Mouse (Mus musculus) midbrain, embryonic 10.5 days (tissue): ENCODE results near the gene Srarp. TPM values are rescaled to one million over a fixed set of nuclear protein-coding genes. Genes with fewer than 3 reads are reported as not detected.

Experiments used
- DNase-seq: peaks from one replicate; pipeline ENCODE4 v3.0.0-alpha.2; 2017; ENCODE audit warnings: low spot score
- H3K27ac ChIP-seq: fragments of 300-500 bp; sonication (generic); replicated peaks from 2 replicates; pipeline ENCODE4 v1.5.1; 2016; ENCODE audit warnings: mild to moderate bottlenecking
- H3K27me3 ChIP-seq: fragments of 300-500 bp; sonication (generic); 2 replicates; pipeline ENCODE4 v1.6.1; 2016; ENCODE audit warnings: low read depth, mild to moderate bottlenecking; ENCODE audit not compliant: poor library complexity, severe bottlenecking
- H3K36me3 ChIP-seq: fragments of 300-500 bp; sonication (generic); 2 replicates; pipeline ENCODE4 v1.6.1; 2016; ENCODE audit warnings: mild to moderate bottlenecking, moderate library complexity
- H3K4me1 ChIP-seq: fragments of 300-500 bp; sonication (generic); 2 replicates; pipeline ENCODE4 v1.6.1; 2016
- H3K4me3 ChIP-seq: fragments of 300-500 bp; sonication (generic); 2 replicates; pipeline ENCODE4 v1.5.1; 2016; ENCODE audit warnings: mild to moderate bottlenecking, moderate library complexity
- H3K9me3 ChIP-seq: fragments of 300-500 bp; sonication (generic); replicated peaks from 2 replicates; pipeline ENCODE4 v1.6.1; 2016; ENCODE audit warnings: mild to moderate bottlenecking
- WGBS: fragments of 180-500 bp; shearing (Covaris S2); methylation state at CpG from one replicate; pipeline ENCODE4 v1.1.7; 2016; 5-methylcytosine and 5-hydroxymethylcytosine counted together
- polyA plus RNA-seq: library from polyadenylated mRNA; unstranded; fragments of >200 nt; fragmentation: Nextera tagmentation; extraction: Ambion mirVana; gene quantifications from 2 replicates; pipeline ENCODE4 v1.2.1, GENCODE M21; 2016

Gene Srarp
- polyA plus RNA-seq, 1 experiment from 2014 or later = not detected

DNA sequence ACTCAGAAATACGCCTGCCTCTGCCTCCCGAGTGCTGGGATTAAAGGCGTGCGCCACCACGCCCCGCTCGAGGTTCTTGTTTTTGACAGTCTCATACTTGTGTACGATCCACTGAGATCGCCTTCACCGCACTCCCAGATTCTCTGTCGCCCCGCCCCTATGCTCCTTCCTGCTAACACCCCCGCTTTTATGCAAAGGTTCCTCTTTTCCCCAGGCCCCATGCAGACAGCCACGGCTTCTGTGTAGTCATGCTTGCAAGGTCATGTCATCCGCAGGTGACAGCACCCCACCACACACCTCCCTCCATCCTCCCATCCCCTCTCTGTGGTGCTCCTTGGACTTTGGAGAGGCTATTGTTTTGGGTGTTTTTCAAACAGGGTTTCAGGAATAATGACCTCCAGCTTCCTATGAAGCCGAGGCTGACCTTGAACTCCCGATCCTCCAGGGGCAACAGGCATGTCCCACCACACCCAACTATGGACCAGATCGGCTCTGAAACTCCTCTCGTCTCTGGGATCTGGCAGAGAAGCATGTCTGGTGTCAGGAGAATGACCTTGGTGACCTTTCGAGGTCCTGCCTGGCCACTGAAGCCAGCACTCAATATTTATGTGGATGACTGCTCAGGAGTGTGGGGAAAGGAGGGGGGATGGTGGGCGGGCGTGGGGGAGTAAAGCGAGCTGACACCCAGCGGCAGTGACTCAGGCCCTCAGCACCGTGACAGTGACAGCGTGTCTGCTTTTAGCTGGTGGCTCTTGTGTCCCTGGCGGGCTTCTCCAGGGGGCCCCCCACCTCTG is 16.3 kb downstream of the Srarp start:
- Histone ChIP-seq H3K4me1 (peaks cover 8% of the 10 kb centered on the region; the same call in 1 of the 2 replicates), H3K27ac (no peak overlapping the region), H3K9me3 (no peaks in the 10 kb centered on the region), H3K4me3 (no peak overlapping the region), H3K27me3 (peaks cover 35% of the 10 kb centered on the region), H3K36me3 (no peaks in the 10 kb centered on the region)
- WGBS = 76% methylated on average over 27 of the region's 27 CpGs
- no peak for DNase-seq

DNA sequence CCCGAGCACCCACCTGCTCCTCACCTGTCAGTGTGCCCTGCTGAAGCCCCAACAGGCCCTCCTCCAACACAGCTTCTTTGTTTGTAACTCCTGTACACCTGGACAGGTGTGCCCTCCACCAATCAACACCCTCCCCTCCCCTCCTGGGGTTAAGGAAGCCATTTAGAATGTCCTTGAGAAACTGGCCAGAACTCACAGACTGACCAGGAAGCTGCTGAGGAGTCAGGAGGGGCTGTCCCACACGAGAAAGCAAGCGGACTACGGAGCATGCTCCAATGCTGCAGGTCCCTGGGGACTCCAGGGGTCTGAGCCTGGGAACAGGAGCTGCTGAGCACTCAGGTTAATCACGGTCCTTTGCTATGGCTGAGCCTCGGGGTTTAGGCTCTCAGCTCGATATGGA is 20.0 kb downstream of the Srarp start, which contains the start of gene Clcnkb:
Clcnkb (minus strand) TSS at position 91 of the 400 bp plus-strand sequence.
- H3K4me1 ChIP-seq = peaks cover 11% of the 10 kb centered on the region; the same call in 1 of the 2 replicates
- peaks cover 11% of the 10 kb centered on the region; the same call in 1 of the 2 replicates for H3K27me3 ChIP-seq
- no peak within 1 kb of the TSS for H3K27ac ChIP-seq
- H3K36me3 ChIP-seq = no peaks in the 10 kb centered on the region
- no peak within 1 kb of the TSS for H3K4me3 ChIP-seq
- 66% methylated on average over 7 of the region's 7 CpGs for WGBS
- no peaks in the 10 kb centered on the region for H3K9me3 ChIP-seq
- DNase-seq = no peak

GRCm38 (mm10) chr4:141411430-141411992 is 24.4 kb downstream of the Srarp start:
- WGBS = 17% methylated on average over 22 of the region's 22 CpGs
- H3K4me1 ChIP-seq = 0 out of 2 replicates have a peak, but pooled peaks cover 8% of the 10 kb centered on the region
- no peaks in the 10 kb centered on the region for H3K36me3 ChIP-seq
- H3K4me3 ChIP-seq = no peak overlapping the region
- DNase-seq = no peak
- no peak overlapping the region for H3K27ac ChIP-seq
- H3K27me3 ChIP-seq = peaks cover 14% of the 10 kb centered on the region
- H3K9me3 ChIP-seq = no peaks in the 10 kb centered on the region

GRCm38 (mm10) chr4:141408577-141408976 is 27.3 kb downstream of the Srarp start:
- H3K27me3 ChIP-seq = peaks cover 26% of the 10 kb centered on the region
- H3K4me3 ChIP-seq = no peak overlapping the region
- no peak overlapping the region for H3K27ac ChIP-seq
- no peaks in the 10 kb centered on the region for H3K9me3 ChIP-seq
- DNase-seq = no peak
- peaks cover 13% of the 10 kb centered on the region for H3K4me1 ChIP-seq
- no peaks in the 10 kb centered on the region for H3K36me3 ChIP-seq
- WGBS = 88% methylated on average over 3 of the region's 3 CpGs

DNA sequence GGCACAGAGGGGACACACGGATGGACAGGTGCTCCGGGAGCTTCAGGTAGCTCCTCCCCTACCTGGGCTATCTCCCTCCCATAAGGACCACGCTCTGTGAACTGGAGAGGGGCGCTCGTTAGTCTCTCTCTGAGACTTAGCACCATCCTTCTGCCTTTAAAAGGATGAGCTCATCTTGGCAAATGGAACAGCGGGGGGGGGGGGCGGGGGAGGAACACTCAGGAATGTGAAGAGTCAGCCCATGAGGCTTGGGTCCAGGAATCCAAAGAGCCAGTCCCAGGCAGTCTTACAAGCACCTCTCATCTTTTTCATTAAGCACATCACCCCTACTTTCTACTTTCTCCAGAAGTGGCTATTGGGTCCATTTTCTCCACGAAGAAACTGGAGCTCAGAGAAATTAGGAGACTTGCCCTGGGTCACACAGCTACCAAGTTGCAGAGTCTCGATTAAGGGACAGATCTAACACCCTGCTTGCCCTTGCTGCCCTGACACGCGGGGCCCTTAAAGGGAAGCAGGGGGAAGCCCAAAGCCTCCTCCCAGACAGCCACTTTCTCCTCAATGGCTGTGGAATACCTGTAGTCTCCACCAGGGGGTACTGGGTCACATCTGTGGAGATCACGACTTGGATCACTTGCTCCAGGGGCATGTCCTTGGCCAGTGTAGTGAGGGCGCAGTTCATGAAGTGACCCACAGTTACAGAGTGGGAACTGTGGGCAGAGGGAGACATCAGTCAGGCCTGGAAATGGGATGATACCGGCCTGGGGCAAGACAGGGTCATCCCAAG is 29.2 kb downstream of the Srarp start:
- peaks cover 13% of the 10 kb centered on the region for H3K4me1 ChIP-seq
- no peaks in the 10 kb centered on the region for H3K36me3 ChIP-seq
- DNase-seq = no peak
- peaks cover 22% of the 10 kb centered on the region for H3K27me3 ChIP-seq
- no peaks in the 10 kb centered on the region for H3K9me3 ChIP-seq
- H3K27ac ChIP-seq = no peak overlapping the region
- no peak overlapping the region for H3K4me3 ChIP-seq
- 51% methylated on average over 14 of the region's 14 CpGs for WGBS

- no peaks in the 10 kb centered on the region for H3K9me3 ChIP-seq
- H3K4me1 ChIP-seq = peaks cover 10% of the 10 kb centered on the region
- H3K36me3 ChIP-seq = no peaks in the 10 kb centered on the region
- DNase-seq = no peak
- 81% methylated on average over 3 of the region's 3 CpGs for WGBS
- peaks cover 16% of the 10 kb centered on the region for H3K27me3 ChIP-seq
- H3K27ac ChIP-seq = no peak overlapping the region
- H3K4me3 ChIP-seq = no peak overlapping the region
Observed at GRCm38 (mm10) chr4:141405314-141405622, 30.6 kb downstream of the Srarp start.

DNA sequence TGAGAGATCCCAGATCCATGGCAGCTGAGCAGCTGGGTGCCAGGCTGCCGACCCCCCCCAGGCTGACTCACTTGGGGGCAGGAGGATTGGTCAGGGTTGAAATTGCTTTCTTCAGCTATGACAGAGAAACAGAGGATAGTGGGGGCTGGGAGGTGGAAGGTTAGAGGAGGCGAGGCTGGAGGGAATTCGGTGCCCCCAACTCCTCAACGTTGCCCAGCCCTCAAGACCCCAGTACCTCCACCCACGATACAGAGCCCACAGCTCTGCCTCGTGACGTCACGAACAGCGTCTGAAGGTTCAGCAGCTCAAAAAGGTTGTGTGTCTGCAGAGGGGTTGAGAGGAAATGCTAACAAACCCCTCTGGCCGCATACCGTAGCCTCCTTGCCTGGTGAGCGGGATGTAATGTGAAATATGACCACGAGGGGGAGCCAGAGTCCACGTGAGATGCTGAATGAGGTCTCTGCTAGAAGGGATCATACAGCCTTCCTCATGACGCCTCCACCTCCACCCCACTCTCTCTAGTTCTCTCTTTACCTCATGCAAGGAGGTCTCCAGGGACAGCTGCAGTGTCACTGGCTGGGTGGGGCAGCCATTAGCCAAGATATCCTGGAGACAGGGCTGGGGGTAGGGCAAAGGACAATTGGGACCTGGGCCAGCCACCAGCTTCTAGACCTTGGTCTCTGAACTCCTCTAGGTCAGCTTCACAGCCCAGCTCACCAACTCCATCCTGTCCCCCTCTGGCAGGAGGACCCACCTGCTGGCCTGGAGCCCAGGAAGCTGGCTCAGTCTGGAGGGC is 31.2 kb downstream of the Srarp start:
- Histone ChIP-seq H3K4me3 (no peak overlapping the region), H3K4me1 (peaks cover 10% of the 10 kb centered on the region)
- WGBS = 16% methylated on average over 15 of the region's 15 CpGs

DNA sequence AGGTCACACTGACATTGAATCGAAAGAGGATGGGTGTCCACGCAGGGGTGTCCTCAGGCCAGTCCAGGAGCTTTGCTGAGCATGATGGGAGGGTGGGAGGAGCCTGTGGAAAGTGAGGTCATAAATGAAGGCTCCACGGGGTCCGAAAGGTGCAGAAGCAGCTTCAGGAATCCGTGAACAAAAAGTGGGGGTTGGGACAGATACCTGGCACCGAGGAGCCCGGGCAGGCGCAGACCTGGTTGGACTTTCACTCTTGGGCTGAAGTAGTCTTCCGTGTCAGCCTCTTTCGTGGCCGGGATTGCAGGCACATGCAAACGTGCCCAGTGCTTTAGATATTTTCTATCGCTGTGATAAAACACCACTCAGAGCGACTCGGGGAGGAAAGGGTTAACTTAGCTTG is 35.7 kb downstream of the Srarp start:
- H3K27ac ChIP-seq = no peak overlapping the region
- no peak for DNase-seq
- no peak overlapping the region for H3K4me3 ChIP-seq
- 87% methylated on average over 15 of the region's 15 CpGs for WGBS
- H3K4me1 ChIP-seq = peaks cover 7% of the 10 kb centered on the region
- H3K27me3 ChIP-seq = peaks cover 37% of the 10 kb centered on the region
- no peaks in the 10 kb centered on the region for H3K36me3 ChIP-seq
- H3K9me3 ChIP-seq = no peaks in the 10 kb centered on the region

More for the DNA sequence above, 31.2 kb downstream of the Srarp start:
- DNase-seq = peak; percentile 87
- H3K9me3 ChIP-seq = no peaks in the 10 kb centered on the region
- H3K27ac ChIP-seq = no peak overlapping the region
- H3K36me3 ChIP-seq = no peaks in the 10 kb centered on the region
- peaks cover 16% of the 10 kb centered on the region for H3K27me3 ChIP-seq

DNA sequence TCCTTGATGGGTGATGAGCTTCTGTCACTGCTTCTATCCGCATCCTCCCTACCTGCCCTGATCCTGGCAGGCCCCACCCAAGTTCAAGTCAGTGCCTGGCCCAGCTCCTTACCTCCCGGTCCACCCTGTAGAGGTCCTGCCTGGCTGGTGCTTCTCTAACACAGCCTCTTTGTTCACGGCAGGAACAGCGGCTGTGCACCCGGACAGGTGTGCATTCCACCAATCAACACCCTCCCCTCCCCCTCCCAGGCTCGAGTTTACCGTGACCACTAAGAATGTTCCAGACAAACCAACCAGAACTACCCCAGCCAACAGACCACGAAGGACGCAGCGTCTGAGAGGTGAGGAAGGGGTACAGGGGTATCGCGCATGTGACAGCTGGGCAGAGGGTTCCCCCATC is 37.4 kb downstream of the Srarp start, which contains the start of gene Clcnka:
Clcnka (minus strand) TSS at position 180 of the 400 bp plus-strand sequence.
- Histone ChIP-seq H3K36me3 (no peaks in the 10 kb centered on the region), H3K4me3 (no peak within 1 kb of the TSS), H3K27me3 (peaks cover 40% of the 10 kb centered on the region), H3K9me3 (no peaks in the 10 kb centered on the region), H3K27ac (no peak within 1 kb of the TSS), H3K4me1 (peaks cover 8% of the 10 kb centered on the region)
- DNase-seq = no peak
- 70% methylated on average over 12 of the region's 12 CpGs for WGBS

DNA sequence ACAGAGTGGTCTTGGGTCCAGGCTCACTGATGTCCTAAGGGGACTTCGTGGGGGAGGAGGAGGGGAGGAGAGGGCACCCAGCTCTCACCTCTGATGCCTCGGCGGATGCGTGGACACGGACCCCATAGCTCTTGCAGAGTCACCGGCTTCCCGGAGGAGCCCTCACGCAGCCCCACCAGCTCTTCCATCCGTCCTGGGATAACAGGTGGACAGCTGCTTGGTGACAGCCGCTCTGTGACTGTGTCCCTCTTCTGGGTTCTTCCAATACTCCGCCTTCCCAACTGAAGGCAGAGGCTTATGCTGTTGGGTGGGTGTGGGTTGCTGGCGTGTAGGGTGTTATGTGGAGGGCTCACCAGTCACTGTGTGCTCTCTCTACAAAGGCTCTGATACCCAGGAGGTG is 38.0 kb downstream of the Srarp start:
- peaks cover 40% of the 10 kb centered on the region for H3K27me3 ChIP-seq
- H3K4me1 ChIP-seq = peaks cover 8% of the 10 kb centered on the region
- 77% methylated on average over 12 of the region's 12 CpGs for WGBS
- no peaks in the 10 kb centered on the region for H3K36me3 ChIP-seq
- H3K4me3 ChIP-seq = no peak overlapping the region
- no peak for DNase-seq
- H3K9me3 ChIP-seq = no peaks in the 10 kb centered on the region
- no peak overlapping the region for H3K27ac ChIP-seq

DNA sequence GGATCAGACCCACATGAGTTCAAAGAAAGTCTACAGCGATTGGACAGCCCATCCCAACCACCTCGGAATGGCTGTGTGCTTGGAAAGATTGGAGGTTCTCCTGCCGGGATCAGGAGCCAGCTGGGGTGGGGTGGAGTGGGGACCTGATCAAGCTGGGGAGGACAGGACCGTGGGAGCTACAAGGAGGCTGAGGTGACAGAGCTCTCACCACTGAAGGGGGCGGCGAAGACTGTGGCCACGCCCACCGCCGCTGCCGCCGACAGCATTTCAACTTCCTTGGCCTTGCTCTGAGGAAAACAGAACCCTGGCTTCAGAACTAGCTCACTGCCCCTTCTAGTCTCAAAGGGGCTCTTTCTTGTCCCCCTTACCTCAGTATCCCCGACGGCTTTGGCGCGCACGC is 41.2 kb downstream of the Srarp start:
- H3K27me3 ChIP-seq = peaks cover 40% of the 10 kb centered on the region
- 18% methylated on average over 16 of the region's 16 CpGs for WGBS
- 0 out of 2 replicates have a peak overlapping the region, but pooled peaks have one; percentile 46 for H3K27ac ChIP-seq

GRCm38 (mm10) chr4:141391293-141391692 is 44.6 kb downstream of the Srarp start:
- no peak overlapping the region for H3K4me3 ChIP-seq
- peaks cover 8% of the 10 kb centered on the region for H3K4me1 ChIP-seq
- peaks cover 22% of the 10 kb centered on the region for H3K27me3 ChIP-seq
- WGBS = 84% methylated on average over 12 of the region's 12 CpGs
- no peaks in the 10 kb centered on the region for H3K36me3 ChIP-seq
- H3K9me3 ChIP-seq = no peaks in the 10 kb centered on the region
- no peak overlapping the region for H3K27ac ChIP-seq
- no peak for DNase-seq

More for the DNA sequence above, 41.2 kb downstream of the Srarp start:
- H3K36me3 ChIP-seq = no peaks in the 10 kb centered on the region
- H3K9me3 ChIP-seq = no peaks in the 10 kb centered on the region
- no peak for DNase-seq
- peak overlapping the region; percentile 23; the same call in 1 of the 2 replicates for H3K4me3 ChIP-seq
- H3K4me1 ChIP-seq = peaks cover 8% of the 10 kb centered on the region
